Mouse (Mus musculus) midbrain, embryonic 11.5 days (tissue): ENCODE measurements around the gene Col5a3. TPM values are rescaled to one million over a fixed set of nuclear protein-coding genes. Genes with fewer than 3 reads are reported as not detected.

Source experiments
- ATAC-seq: fragments of 200-750 bp; cut with Nextera tagmentation; 2 replicates; pipeline ENCODE4 v1.8.0; 2017; ENCODE audit warnings: moderate TSS enrichment, moderate library complexity; ENCODE audit not compliant: low FRiP score
- DNase-seq: peaks from one replicate; pipeline ENCODE4 v3.0.0; 2015; ENCODE audit warnings: low spot score; ENCODE audit errors: missing footprints
- H3K27ac ChIP-seq: fragments of 300-500 bp; sonication (generic); 2 replicates; pipeline ENCODE4 v1.5.1; 2014; ENCODE audit warnings: low read depth, low read length
- H3K27me3 ChIP-seq: fragments of 300-500 bp; sonication (generic); 2 replicates; pipeline ENCODE4 v1.6.1; 2014; ENCODE audit warnings: mild to moderate bottlenecking, low read length, moderate library complexity, mixed read lengths; ENCODE audit not compliant: control insufficient read depth, insufficient read depth
- H3K36me3 ChIP-seq: fragments of 300-500 bp; sonication (generic); 2 replicates; pipeline ENCODE4 v1.6.1; 2014; ENCODE audit warnings: mild to moderate bottlenecking, low read length, moderate library complexity, mixed read lengths; ENCODE audit not compliant: control insufficient read depth, insufficient read depth
- H3K4me1 ChIP-seq: fragments of 300-500 bp; sonication (generic); 2 replicates; pipeline ENCODE4 v1.6.1; 2014; ENCODE audit warnings: low read length; ENCODE audit not compliant: control insufficient read depth, insufficient read depth
- H3K4me2 ChIP-seq: fragments of 300-500 bp; sonication (generic); 2 replicates; pipeline ENCODE4 v1.6.1; 2014; ENCODE audit warnings: mild to moderate bottlenecking, moderate library complexity
- H3K4me3 ChIP-seq: fragments of 300-500 bp; sonication (generic); 2 replicates; pipeline ENCODE4 v1.5.1; 2014; ENCODE audit warnings: low read depth, low read length
- H3K9ac ChIP-seq: fragments of 300-500 bp; sonication (generic); 2 replicates; pipeline ENCODE4 v1.6.1; 2014; ENCODE audit warnings: low read length
- H3K9me3 ChIP-seq: fragments of 300-500 bp; sonication (generic); 2 replicates; pipeline ENCODE4 v1.6.1; 2016; ENCODE audit warnings: low read length; ENCODE audit not compliant: control insufficient read depth
- WGBS: fragments of 180-500 bp; shearing (Covaris S2); extraction: QIAGEN DNeasy Blood & Tissue Kit; methylation state at CpG from one replicate; pipeline ENCODE4 v1.1.7; 2014; 5-methylcytosine and 5-hydroxymethylcytosine counted together
- polyA plus RNA-seq: library from polyadenylated mRNA; unstranded; fragments of >200 nt; fragmentation: Nextera tagmentation; extraction: Ambion mirVana; gene quantifications from 2 replicates; pipeline ENCODE4 v1.2.1, GENCODE M21; 2014

The Col5a3 gene
- polyA plus RNA-seq, 1 experiment from 2014 or later, result 0.38 TPM

- Histone ChIP-seq H3K27ac (no peak overlapping the region), H3K9ac (no peak overlapping the region), H3K36me3 (no peaks in the 10 kb centered on the region), H3K4me2 (no peak overlapping the region), H3K9me3 (no peaks in the 10 kb centered on the region), H3K27me3 (no peaks in the 10 kb centered on the region; the same call in 1 of the 2 replicates), H3K4me1 (peaks cover 8% of the 10 kb centered on the region), H3K4me3 (no peak overlapping the region)
- ATAC-seq (peak; percentile 12; the same call in 1 of the 2 replicates), DNase-seq (peak; percentile 92)
- WGBS, result 18% methylated on average over 19 of the region's 19 CpGs
These were observed 2.2 kb downstream of the Col5a3 start for GRCm38 (mm10) chr9:20812537-20813271.

- Histone ChIP-seq H3K4me3 (no peak overlapping the region), H3K9ac (no peak overlapping the region), H3K4me1 (peaks cover 8% of the 10 kb centered on the region), H3K4me2 (no peak overlapping the region), H3K9me3 (no peaks in the 10 kb centered on the region), H3K27ac (no peak overlapping the region), H3K36me3 (no peaks in the 10 kb centered on the region), H3K27me3 (no peaks in the 10 kb centered on the region; the same call in 1 of the 2 replicates)
- ATAC-seq (no peak), DNase-seq (no peak)
- WGBS, result 65% methylated on average over 1 of the region's 1 CpGs
These were observed 4.1 kb downstream of the Col5a3 start for GRCm38 (mm10) chr9:20810773-20811172.

DNA sequence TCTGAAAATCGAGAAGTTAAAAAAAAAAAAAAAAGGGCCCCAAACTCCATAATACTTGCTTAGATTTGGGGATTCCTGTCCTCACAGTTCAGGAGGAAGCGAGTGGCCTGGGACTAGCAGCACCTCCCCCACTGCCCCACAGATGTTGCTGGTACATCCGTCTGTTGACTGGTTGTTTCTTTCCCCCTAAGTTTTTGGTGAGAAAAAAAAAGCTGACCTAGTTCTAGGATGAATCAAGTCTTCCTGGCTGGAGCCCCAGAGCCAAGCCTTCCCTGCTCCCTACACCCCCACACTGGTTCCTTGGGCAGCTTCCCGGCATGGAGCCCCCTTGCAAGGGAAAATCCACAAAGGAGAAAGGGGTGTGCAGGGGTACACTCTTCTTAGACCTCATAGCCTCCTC is 4.6 kb downstream of the Col5a3 start:
- Histone ChIP-seq H3K9me3 (no peaks in the 10 kb centered on the region), H3K4me1 (peaks cover 8% of the 10 kb centered on the region), H3K4me2 (no peak overlapping the region), H3K36me3 (no peaks in the 10 kb centered on the region), H3K27me3 (no peaks in the 10 kb centered on the region; the same call in 1 of the 2 replicates), H3K9ac (no peak overlapping the region), H3K27ac (no peak overlapping the region), H3K4me3 (no peak overlapping the region)
- ATAC-seq, result no peak
- WGBS, result 55% methylated on average over 4 of the region's 4 CpGs
- DNase-seq, result peak; percentile 70

GRCm38 (mm10) chr9:20805706-20806105 is 9.2 kb downstream of the Col5a3 start:
- Histone ChIP-seq H3K27me3 (no peaks in the 10 kb centered on the region), H3K36me3 (no peaks in the 10 kb centered on the region), H3K9ac (no peak overlapping the region), H3K4me3 (no peak overlapping the region), H3K4me2 (no peak overlapping the region), H3K9me3 (peaks cover 3% of the 10 kb centered on the region; the same call in 1 of the 2 replicates), H3K27ac (no peak overlapping the region), H3K4me1 (no peaks in the 10 kb centered on the region)
- DNase-seq (peak; percentile 60), ATAC-seq (no peak)
- 75% methylated on average over 5 of the region's 5 CpGs for WGBS

DNA sequence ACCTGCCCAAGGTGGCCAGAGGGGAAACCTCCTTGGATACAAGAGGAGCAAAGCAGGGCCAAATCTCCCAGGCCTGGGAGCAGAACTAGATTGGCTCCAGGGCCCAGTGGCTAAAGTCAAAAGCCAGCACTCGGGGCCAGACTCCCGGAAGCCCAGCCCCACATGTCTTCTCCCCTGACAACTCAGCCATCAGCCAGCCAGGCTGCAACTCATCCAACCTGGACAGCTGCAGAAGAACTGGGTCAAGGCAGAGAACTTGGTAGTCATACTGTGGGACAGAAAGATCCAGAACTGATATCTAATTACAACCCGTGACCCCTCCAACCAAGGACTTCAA is 9.7 kb downstream of the Col5a3 start:
- H3K4me1 ChIP-seq, result no peaks in the 10 kb centered on the region
- H3K4me3 ChIP-seq, result no peak overlapping the region
- whole genome bisulfite sequencing, result 93% methylated on average over 3 of the region's 3 CpGs
- no peak overlapping the region for H3K27ac ChIP-seq
- no peak overlapping the region for H3K9ac ChIP-seq
- ATAC-seq, result no peak
- DNase-seq, result peak; percentile 47
- H3K9me3 ChIP-seq, result peaks cover 3% of the 10 kb centered on the region; the same call in 1 of the 2 replicates
- H3K27me3 ChIP-seq, result no peaks in the 10 kb centered on the region
- H3K36me3 ChIP-seq, result no peaks in the 10 kb centered on the region
- H3K4me2 ChIP-seq, result no peak overlapping the region

- WGBS, result 79% methylated on average over 13 of the region's 13 CpGs
- Histone ChIP-seq H3K27me3 (no peaks in the 10 kb centered on the region), H3K4me2 (no peak overlapping the region), H3K36me3 (no peaks in the 10 kb centered on the region), H3K9me3 (peaks cover 3% of the 10 kb centered on the region; the same call in 1 of the 2 replicates), H3K9ac (no peak overlapping the region), H3K4me1 (no peaks in the 10 kb centered on the region), H3K4me3 (no peak overlapping the region), H3K27ac (no peak overlapping the region)
- peak; percentile 88 for DNase-seq
- ATAC-seq, result no peak
These were observed 10.4 kb downstream of the Col5a3 start for GRCm38 (mm10) chr9:20804266-20805158.

GRCm38 (mm10) chr9:20794108-20794806 is 20.6 kb downstream of the Col5a3 start:
- DNase-seq (peak; percentile 81), ATAC-seq (no peak)
- WGBS, result 55% methylated on average over 7 of the region's 7 CpGs
- Histone ChIP-seq H3K9me3 (no peaks in the 10 kb centered on the region), H3K27ac (no peak overlapping the region), H3K9ac (no peak overlapping the region), H3K4me2 (no peak overlapping the region), H3K4me3 (no peak overlapping the region), H3K36me3 (no peaks in the 10 kb centered on the region), H3K27me3 (no peaks in the 10 kb centered on the region), H3K4me1 (no peaks in the 10 kb centered on the region; the same call in 1 of the 2 replicates)

GRCm38 (mm10) chr9:20790345-20790744 is 24.5 kb downstream of the Col5a3 start:
- Histone ChIP-seq H3K9ac (no peak overlapping the region), H3K36me3 (no peaks in the 10 kb centered on the region), H3K4me2 (no peak overlapping the region), H3K27ac (no peak overlapping the region), H3K4me1 (no peaks in the 10 kb centered on the region; the same call in 1 of the 2 replicates), H3K4me3 (no peak overlapping the region), H3K27me3 (no peaks in the 10 kb centered on the region), H3K9me3 (0 out of 2 replicates have a peak, but pooled peaks cover 3% of the 10 kb centered on the region)
- peak; percentile 69 for DNase-seq
- 61% methylated on average over 3 of the region's 3 CpGs for WGBS
- 0 out of 2 replicates have a peak, but pooled peaks have one; percentile 55 for ATAC-seq
